Mouse (Mus musculus): ENCODE measurements around the gene Eef2. TPM values are rescaled to one million over a fixed set of nuclear protein-coding genes. Genes with fewer than 3 reads are reported as not detected.

The Eef2 gene
- polyA plus RNA-seq (2012; rRNA removed) = 1,300 and 1,423 TPM in 2 replicates

GRCm38 (mm10) chr10:81176466-81177271 is at the start of gene Eef2:
Eef2 (plus strand) TSS chr10:81176631.

GRCm38 (mm10) chr10:81134966-81135681 is 41.3 kb upstream of the Eef2 start, which contains the start of gene Zbtb7a:
Zbtb7a (plus strand) TSS chr10:81135220.

GRCm38 (mm10) chr10:81167200-81168086 is 9.0 kb upstream of the Eef2 start, which contains the start of gene Pias4:
Pias4 (minus strand) TSS chr10:81167923.

GRCm38 (mm10) chr10:81182336-81183333 is 6.2 kb downstream of the Eef2 start, which contains the start of gene Dapk3:
Dapk3 (plus strand) TSS chr10:81183005.

GRCm38 (mm10) chr10:81183805-81184204 is 7.4 kb downstream of the Eef2 start, which contains the start of gene 4930442H23Rik:
4930442H23Rik (minus strand) TSS chr10:81183849.

GRCm38 (mm10) chr10:81201807-81202758 is 25.7 kb downstream of the Eef2 start, which contains the start of gene Nmrk2:
Nmrk2 (minus strand) TSS chr10:81202051.

GRCm38 (mm10) chr10:81230438-81231332 is 54.3 kb downstream of the Eef2 start, which contains the start of gene Atcay:
Atcay (minus strand) TSS chr10:81230833.

Other genes starting within 250 kb of the Eef2 start
- gene Gadd45b, start 246.6 kb upstream of the Eef2 start, polyA plus RNA-seq (2012; rRNA removed) = 8.2 and 10.9 TPM in 2 replicates
- gene Gng7, start 161.7 kb upstream of the Eef2 start, polyA plus RNA-seq (2012; rRNA removed) = 37.5 and 53.7 TPM in 2 replicates
- 63.0 and 72.2 TPM in 2 replicates for gene Diras1, start 151.0 kb upstream of the Eef2 start, polyA plus RNA-seq (2012; rRNA removed)
- 68.4 and 75.8 TPM in 2 replicates for gene Slc39a3, start 139.2 kb upstream of the Eef2 start, polyA plus RNA-seq (2012; rRNA removed)
- gene Sgta, start 116.5 kb upstream of the Eef2 start, polyA plus RNA-seq (2012; rRNA removed) = 265 and 268 TPM in 2 replicates
- gene Thop1, start 106.6 kb upstream of the Eef2 start, polyA plus RNA-seq (2012; rRNA removed) = 75.2 and 75.3 TPM in 2 replicates
- 0.40 and 0.48 TPM in 2 replicates for gene Creb3l3, start 77.8 kb upstream of the Eef2 start, polyA plus RNA-seq (2012; rRNA removed)
- 179 and 183 TPM in 2 replicates for gene Map2k2, start 70.7 kb upstream of the Eef2 start, polyA plus RNA-seq (2012; rRNA removed)
- gene Zbtb7a, start 41.4 kb upstream of the Eef2 start, polyA plus RNA-seq (2012; rRNA removed) = 8.3 and 9.9 TPM in 2 replicates
- 23.5 and 28.9 TPM in 2 replicates for gene Pias4, start 8.7 kb upstream of the Eef2 start, polyA plus RNA-seq (2012; rRNA removed)
- gene Dapk3, start 6.4 kb downstream of the Eef2 start, polyA plus RNA-seq (2012; rRNA removed) = 67.6 and 77.1 TPM in 2 replicates
- gene 4930442H23Rik, start 7.2 kb downstream of the Eef2 start, polyA plus RNA-seq (2012; rRNA removed) = not detected in 2 replicates
- 0.16 and 0.17 TPM in 2 replicates for gene Nmrk2, start 25.4 kb downstream of the Eef2 start, polyA plus RNA-seq (2012; rRNA removed)
- 163 and 174 TPM in 2 replicates for gene Atcay, start 54.2 kb downstream of the Eef2 start, polyA plus RNA-seq (2012; rRNA removed)
- 67.6 and 70.9 TPM in 2 replicates for gene Zfr2, start 56.5 kb downstream of the Eef2 start, polyA plus RNA-seq (2012; rRNA removed)
- gene Matk, start 76.3 kb downstream of the Eef2 start, polyA plus RNA-seq (2012; rRNA removed) = 160 and 167 TPM in 2 replicates
- 61.6 and 82.0 TPM in 2 replicates for gene Mrpl54, start 90.3 kb downstream of the Eef2 start, polyA plus RNA-seq (2012; rRNA removed)
- gene Apba3, start 90.3 kb downstream of the Eef2 start, polyA plus RNA-seq (2012; rRNA removed) = 43.6 and 46.7 TPM in 2 replicates
- 4.7 and 5.7 TPM in 2 replicates for gene Tjp3, start 115.0 kb downstream of the Eef2 start, polyA plus RNA-seq (2012; rRNA removed)
- gene Pip5k1c, start 116.3 kb downstream of the Eef2 start, polyA plus RNA-seq (2012; rRNA removed) = 209 and 257 TPM in 2 replicates
- gene Cactin, start 144.5 kb downstream of the Eef2 start, polyA plus RNA-seq (2012; rRNA removed) = 31.3 and 32.6 TPM in 2 replicates
- gene Tbxa2r, start 152.1 kb downstream of the Eef2 start, polyA plus RNA-seq (2012; rRNA removed) = 2.9 and 3.2 TPM in 2 replicates
- 0.08 and 0.09 TPM in 2 replicates for gene Gipc3, start 166.6 kb downstream of the Eef2 start, polyA plus RNA-seq (2012; rRNA removed)
- gene Hmg20b, start 173.8 kb downstream of the Eef2 start, polyA plus RNA-seq (2012; rRNA removed) = 29.3 and 32.0 TPM in 2 replicates
- gene Mfsd12, start 180.9 kb downstream of the Eef2 start, polyA plus RNA-seq (2012; rRNA removed) = 17.9 and 18.2 TPM in 2 replicates
- 0.48 TPM in 1 of 2 replicates, not detected in the other for gene 4930404N11Rik, start 189.2 kb downstream of the Eef2 start, polyA plus RNA-seq (2012; rRNA removed)
- gene Fzr1, start 201.9 kb downstream of the Eef2 start, polyA plus RNA-seq (2012; rRNA removed) = 138 and 139 TPM in 2 replicates
- gene Dohh, start 207.8 kb downstream of the Eef2 start, polyA plus RNA-seq (2012; rRNA removed) = 66.2 and 66.7 TPM in 2 replicates
- 6.6 and 8.8 TPM in 2 replicates for gene Gm48551, start 207.8 kb downstream of the Eef2 start, polyA plus RNA-seq (2012; rRNA removed)
- 7.0 and 10.1 TPM in 2 replicates for gene Gm48552, start 212.4 kb downstream of the Eef2 start, polyA plus RNA-seq (2012; rRNA removed)
- 3.9 and 4.1 TPM in 2 replicates for gene Smim24, start 216.4 kb downstream of the Eef2 start, polyA plus RNA-seq (2012; rRNA removed)

All from central nervous system, embryonic 18 days (tissue).